Mouse (Mus musculus) testis, postnatal 10 days (tissue): ENCODE results near the gene Rpl12.
A peak's percentile ranks its signal among the peaks of the same experiment; 100 is the strongest.

Experiments
- DNase-seq: peaks from one replicate; pipeline ENCODE4 v3.0.0; 2021; ENCODE audit warnings: low spot score

Gene Rpl12

GRCm38 (mm10) chr2:32961192-32961995 is at the start of gene Rpl12, which contains the start of gene Lrsam1:
Gene Rpl12 (plus strand): TSS chr2:32961559.
Gene Lrsam1 (minus strand): TSS chr2:32961614.
- peak; percentile 97 for DNase-seq

- no peak for DNase-seq
Observed at GRCm38 (mm10) chr2:32911639-32912182, 49.6 kb upstream of the Rpl12 start.

- DNase-seq = peak; percentile 91
Observed at GRCm38 (mm10) chr2:32912210-32912804, 49.1 kb upstream of the Rpl12 start.

GRCm38 (mm10) chr2:32914362-32914761 is 47.0 kb upstream of the Rpl12 start:
- no peak for DNase-seq

- peak; percentile 72 for DNase-seq
Observed at GRCm38 (mm10) chr2:32914896-32915295, 46.5 kb upstream of the Rpl12 start.

GRCm38 (mm10) chr2:32917526-32917925 is 43.8 kb upstream of the Rpl12 start:
- no peak for DNase-seq

- DNase-seq = no peak
Observed at GRCm38 (mm10) chr2:32918391-32918790, 43.0 kb upstream of the Rpl12 start.

- no peak for DNase-seq
Observed at GRCm38 (mm10) chr2:32921235-32921634, 40.1 kb upstream of the Rpl12 start.

GRCm38 (mm10) chr2:32921801-32922380 is 39.5 kb upstream of the Rpl12 start:
- no peak for DNase-seq

- no peak for DNase-seq
Observed at GRCm38 (mm10) chr2:32922564-32922963, 38.8 kb upstream of the Rpl12 start.

GRCm38 (mm10) chr2:32923551-32924250 is 37.7 kb upstream of the Rpl12 start:
- DNase-seq = no peak

GRCm38 (mm10) chr2:32924306-32924844 is 37.0 kb upstream of the Rpl12 start:
- no peak for DNase-seq

- DNase-seq = no peak
Observed at GRCm38 (mm10) chr2:32926330-32927075, 34.9 kb upstream of the Rpl12 start.

GRCm38 (mm10) chr2:32927624-32928234 is 33.6 kb upstream of the Rpl12 start:
- DNase-seq = no peak

- DNase-seq = peak; percentile 90
Observed at GRCm38 (mm10) chr2:32928235-32928946, 33.0 kb upstream of the Rpl12 start.

- no peak for DNase-seq
Observed at GRCm38 (mm10) chr2:32928947-32929829, 32.2 kb upstream of the Rpl12 start.

- DNase-seq = no peak
Observed at GRCm38 (mm10) chr2:32931730-32932129, 29.6 kb upstream of the Rpl12 start.

- DNase-seq = no peak
Observed at GRCm38 (mm10) chr2:32938741-32939140, 22.6 kb upstream of the Rpl12 start.

GRCm38 (mm10) chr2:32939418-32939817 is 21.9 kb upstream of the Rpl12 start:
- no peak for DNase-seq
